Mouse (Mus musculus) retina, postnatal 1 day (tissue): ENCODE data around the gene Nploc4.
"Not testable (repeated sequence)": the region's sequence is repeated elsewhere in the genome, so short reads cannot be mapped to it uniquely, and the experiment has no call there.

ENCODE experiments used
- DNase-seq: peaks from one replicate; pipeline ENCODE4 v3.0.0-alpha.2; 2012

Gene Nploc4

GRCm38 (mm10) chr11:120351250-120352092 is 86.0 kb downstream of the Nploc4 start:
- DNase-seq, result no peak

GRCm38 (mm10) chr11:120350711-120351110 is 86.8 kb downstream of the Nploc4 start:
- no peak for DNase-seq

GRCm38 (mm10) chr11:120349986-120350702 is 87.4 kb downstream of the Nploc4 start:
- peak; percentile 95 for DNase-seq

- DNase-seq, result no peak
These were observed 88.0 kb downstream of the Nploc4 start for GRCm38 (mm10) chr11:120349371-120349985.

- peak; percentile 86 for DNase-seq
These were observed 88.7 kb downstream of the Nploc4 start for GRCm38 (mm10) chr11:120348684-120349370.

- DNase-seq, result peak; percentile 95
These were observed 89.5 kb downstream of the Nploc4 start, which contains the start of gene Actg1 for GRCm38 (mm10) chr11:120347791-120348683. Actg1 (minus strand) TSS chr11:120348542.

GRCm38 (mm10) chr11:120347301-120347700 is 90.2 kb downstream of the Nploc4 start:
- no peak for DNase-seq

- DNase-seq, result not testable (repeated sequence)
These were observed 91.0 kb downstream of the Nploc4 start for GRCm38 (mm10) chr11:120346383-120347034.

GRCm38 (mm10) chr11:120345067-120345681 is 92.3 kb downstream of the Nploc4 start:
- DNase-seq, result no peak

GRCm38 (mm10) chr11:120344310-120344920 is 93.1 kb downstream of the Nploc4 start:
- no peak for DNase-seq

GRCm38 (mm10) chr11:120343519-120344309 is 93.8 kb downstream of the Nploc4 start:
- DNase-seq, result no peak

GRCm38 (mm10) chr11:120342656-120343160 is 94.8 kb downstream of the Nploc4 start:
- no peak for DNase-seq

- DNase-seq, result no peak
These were observed 95.8 kb downstream of the Nploc4 start for GRCm38 (mm10) chr11:120341661-120342060.

GRCm38 (mm10) chr11:120339978-120340513 is 97.5 kb downstream of the Nploc4 start:
- no peak for DNase-seq

- no peak for DNase-seq
These were observed 98.7 kb downstream of the Nploc4 start for GRCm38 (mm10) chr11:120338786-120339185.

- no peak for DNase-seq
These were observed 100.1 kb downstream of the Nploc4 start for GRCm38 (mm10) chr11:120337447-120337846.

GRCm38 (mm10) chr11:120335431-120336021 is 102.0 kb downstream of the Nploc4 start:
- no peak for DNase-seq
